Mouse (Mus musculus): ENCODE measurements around the gene Actg1.

The Actg1 gene

GRCm38 (mm10) chr11:120347791-120348683 lies at the start of gene Actg1:
Actg1 (minus strand) TSS chr11:120348542.
- DNase-seq (ENCODE audit: low spot score in 2 of 2) = peak; percentile 82 to 83

GRCm38 (mm10) chr11:120397602-120398001 lies 49.3 kb upstream of the Actg1 start:
- no peak for DNase-seq (ENCODE audit: low spot score in 2 of 2)

- no peak for DNase-seq (ENCODE audit: low spot score in 2 of 2)
These were observed 47.3 kb upstream of the Actg1 start for GRCm38 (mm10) chr11:120395661-120396060.

- no peak for DNase-seq (ENCODE audit: low spot score in 2 of 2)
These were observed 40.2 kb upstream of the Actg1 start for GRCm38 (mm10) chr11:120388580-120388979.

GRCm38 (mm10) chr11:120387157-120387556 lies 38.8 kb upstream of the Actg1 start:
- no peak for DNase-seq (ENCODE audit: low spot score in 2 of 2)

- no peak for DNase-seq (ENCODE audit: low spot score in 2 of 2)
These were observed 38.3 kb upstream of the Actg1 start for GRCm38 (mm10) chr11:120386632-120387031.

GRCm38 (mm10) chr11:120382509-120382908 lies 34.2 kb upstream of the Actg1 start:
- DNase-seq (ENCODE audit: low spot score in 2 of 2) = no peak

- no peak for DNase-seq (ENCODE audit: low spot score in 2 of 2)
These were observed 32.8 kb upstream of the Actg1 start for GRCm38 (mm10) chr11:120381157-120381556.

GRCm38 (mm10) chr11:120380271-120380670 lies 31.9 kb upstream of the Actg1 start:
- DNase-seq (ENCODE audit: low spot score in 2 of 2) = no peak

GRCm38 (mm10) chr11:120378611-120379540 lies 30.5 kb upstream of the Actg1 start, which contains the start of gene Faap100:
Faap100 (minus strand) TSS chr11:120378764.
- DNase-seq (ENCODE audit: low spot score in 2 of 2) = peak; percentile 82 to 90

GRCm38 (mm10) chr11:120378031-120378610 lies 29.8 kb upstream of the Actg1 start:
- DNase-seq (ENCODE audit: low spot score in 2 of 2) = peak in 1 of 2 experiments; percentile 31

- DNase-seq (ENCODE audit: low spot score in 2 of 2) = no peak
These were observed 29.0 kb upstream of the Actg1 start for GRCm38 (mm10) chr11:120377337-120377736.

- no peak for DNase-seq (ENCODE audit: low spot score in 2 of 2)
These were observed 28.2 kb upstream of the Actg1 start for GRCm38 (mm10) chr11:120376302-120377160.

- DNase-seq (ENCODE audit: low spot score in 2 of 2) = no peak
These were observed 27.0 kb upstream of the Actg1 start for GRCm38 (mm10) chr11:120375324-120375723.

GRCm38 (mm10) chr11:120373820-120374586 lies 25.7 kb upstream of the Actg1 start:
- DNase-seq (ENCODE audit: low spot score in 2 of 2) = no peak

GRCm38 (mm10) chr11:120373025-120373424 lies 24.7 kb upstream of the Actg1 start:
- no peak for DNase-seq (ENCODE audit: low spot score in 2 of 2)

- peak; percentile 55 to 78 for DNase-seq (ENCODE audit: low spot score in 2 of 2)
These were observed 21.3 kb upstream of the Actg1 start for GRCm38 (mm10) chr11:120369656-120370055.

GRCm38 (mm10) chr11:120366443-120367027 lies 18.2 kb upstream of the Actg1 start:
- DNase-seq (ENCODE audit: low spot score in 2 of 2) = no peak

- no peak for DNase-seq (ENCODE audit: low spot score in 2 of 2)
These were observed 14.5 kb upstream of the Actg1 start for GRCm38 (mm10) chr11:120362891-120363290.

- no peak for DNase-seq (ENCODE audit: low spot score in 2 of 2)
These were observed 13.0 kb upstream of the Actg1 start, which contains the start of gene Fscn2 for GRCm38 (mm10) chr11:120361295-120361694. Fscn2 (plus strand) TSS chr11:120361534.

Measured in thymus, postnatal 10 days (tissue).